Comparison of ENCODE assay signal across 10 mouse cellular contexts in the genomic region with DNA sequence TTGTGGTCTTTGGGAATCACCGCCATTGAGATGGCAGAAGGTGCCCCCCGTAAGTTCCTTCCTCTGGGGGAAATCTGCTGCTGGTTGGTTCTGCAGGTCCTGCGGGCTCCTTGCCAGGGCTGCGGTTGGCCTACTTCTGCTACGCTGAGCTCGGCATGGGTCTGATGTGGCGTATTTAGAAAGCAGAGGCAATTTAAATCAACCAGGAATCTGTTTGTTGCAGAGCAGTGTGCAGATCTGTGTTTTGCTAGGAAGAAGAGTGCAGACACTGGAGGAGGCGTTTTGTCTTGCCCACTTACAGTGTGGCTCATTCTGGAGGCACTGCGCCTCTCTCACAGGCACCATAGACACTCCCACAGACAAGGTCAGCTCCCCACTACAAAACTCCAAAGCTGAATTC.
DNase-seq lines count a peak whose midpoint lies in the region; ATAC-seq and TF ChIP-seq lines count a peak whose summit lies in the region.
"Had no signal": no experiment of that assay in that cellular context is flagged by ENCODE, and none has a peak within 500 bp of the region (broad histone marks: within the 10 kb centered on the region; RNA-seq: fewer than 3 reads in every experiment).

No protein-coding gene starts in this region.

- DNase-seq in intestine, embryonic 14.5 days (ENCODE audit: low spot score) = peak; percentile 40
- peak; percentile 39 for DNase-seq in T-cell, adult 2 months (ENCODE audit: low spot score)
- peak; percentile 55 to 63 for DNase-seq in cerebellum, postnatal 36 days
- no peak for DNase-seq in liver, postnatal 0 days
- DNase-seq in gastrocnemius, adult 2 months = no peak
- no peak for DNase-seq in heart, embryonic 10.5 days (ENCODE audit: low spot score)
- DNase-seq: liver, embryonic 13.5 days had no signal

- H3K4me3 ChIP-seq in intestine, embryonic 14.5 days (ENCODE audit: low read depth, low read length) = no peak overlapping the region
- H3K4me3 ChIP-seq in intestine, postnatal 0 days (ENCODE audit: low read depth, low read length) = no peak overlapping the region
- H3K4me3 ChIP-seq in olfactory bulb, adult 2 months (ENCODE audit: insufficient read depth, low read depth, low read length) = no peak overlapping the region
- no peak overlapping the region for H3K4me3 ChIP-seq in liver, postnatal 0 days (ENCODE audit: low read depth, low read length)
- H3K4me3 ChIP-seq in gastrocnemius, adult 2 months = no peak overlapping the region
- no peak overlapping the region for H3K4me3 ChIP-seq in heart, embryonic 10.5 days
- H3K4me3 ChIP-seq: intestine, embryonic 15.5 days; liver, embryonic 13.5 days had no signal

- H3K9me3 ChIP-seq in intestine, embryonic 14.5 days (ENCODE audit: control insufficient read depth, low read length) = no peaks in the 10 kb centered on the region
- no peaks in the 10 kb centered on the region for H3K9me3 ChIP-seq in intestine, postnatal 0 days (ENCODE audit: control insufficient read depth)
- no peaks in the 10 kb centered on the region for H3K9me3 ChIP-seq in liver, postnatal 0 days (ENCODE audit: low read length)
- H3K9me3 ChIP-seq in heart, embryonic 10.5 days = no peaks in the 10 kb centered on the region
- H3K9me3 ChIP-seq: intestine, embryonic 15.5 days; liver, embryonic 13.5 days had no signal

- no peak overlapping the region for H3K4me2 ChIP-seq in intestine, embryonic 14.5 days (ENCODE audit: low read length)
- H3K4me2 ChIP-seq in intestine, postnatal 0 days (replicated peaks; ENCODE audit: low read depth) = no peak overlapping the region
- no peak overlapping the region for H3K4me2 ChIP-seq in liver, postnatal 0 days (ENCODE audit: low read depth, low read length)
- H3K4me2 ChIP-seq: intestine, embryonic 15.5 days; liver, embryonic 13.5 days had no signal

- ATAC-seq in intestine, embryonic 14.5 days (replicated peaks; ENCODE audit: low FRiP score, low TSS enrichment, low read depth) = no peak
- ATAC-seq in intestine, postnatal 0 days = no peak
- no peak for ATAC-seq in liver, postnatal 0 days
- ATAC-seq: intestine, embryonic 15.5 days had no signal

- no peak overlapping the region for H3K27ac ChIP-seq in intestine, embryonic 14.5 days (ENCODE audit: low read depth)
- H3K27ac ChIP-seq in intestine, postnatal 0 days (ENCODE audit: low read depth, low read length) = no peak overlapping the region
- peak overlapping the region; percentile 66 for H3K27ac ChIP-seq in olfactory bulb, adult 2 months (ENCODE audit: insufficient read depth, low read depth, low read length)
- H3K27ac ChIP-seq in liver, postnatal 0 days (ENCODE audit: low read depth) = no peak overlapping the region
- no peak overlapping the region for H3K27ac ChIP-seq in gastrocnemius, adult 2 months
- no peak overlapping the region for H3K27ac ChIP-seq in heart, embryonic 10.5 days
- H3K27ac ChIP-seq: liver, embryonic 13.5 days had no signal

- no peaks in the 10 kb centered on the region for H3K27me3 ChIP-seq in intestine, embryonic 14.5 days (replicated peaks; ENCODE audit: control insufficient read depth, insufficient read depth, low read length)
- no peaks in the 10 kb centered on the region for H3K27me3 ChIP-seq in intestine, postnatal 0 days (replicated peaks; ENCODE audit: control insufficient read depth, insufficient read depth, low read length)
- no peaks in the 10 kb centered on the region for H3K27me3 ChIP-seq in liver, postnatal 0 days (ENCODE audit: insufficient read depth, low read length)
- no peaks in the 10 kb centered on the region; the same call in 1 of the 2 replicates for H3K27me3 ChIP-seq in heart, embryonic 10.5 days (ENCODE audit: insufficient read depth, poor library complexity, severe bottlenecking)
- H3K27me3 ChIP-seq: intestine, embryonic 15.5 days; liver, embryonic 13.5 days had no signal

- 71% methylated on average over 9 of the region's 9 CpGs for WGBS in intestine, embryonic 14.5 days
- WGBS in intestine, postnatal 0 days = 82% methylated on average over 9 of the region's 9 CpGs
- WGBS in olfactory bulb, adult 2 months = 21% methylated on average over 9 of the region's 9 CpGs
- 74% methylated on average over 9 of the region's 9 CpGs for WGBS in liver, postnatal 0 days (ENCODE audit: insufficient replicate concordance)
- 89% methylated on average over 9 of the region's 9 CpGs for WGBS in heart, embryonic 10.5 days

- TF ChIP-seq CTCF in intestine, postnatal 0 days (IDR thresholded peaks at IDR 0.05; ENCODE audit: low read depth) = no peak
- TF ChIP-seq CTCF in olfactory bulb, adult 2 months (IDR thresholded peaks at IDR 0.05; ENCODE audit: insufficient read depth, low read depth, low read length) = no peak
- TF ChIP-seq CTCF in liver, postnatal 0 days (IDR thresholded peaks at IDR 0.05; ENCODE audit: low read depth) = no peak
- no peak for TF ChIP-seq CTCF in gastrocnemius, adult 2 months (IDR thresholded peaks at IDR 0.05)

- H3K4me1 ChIP-seq in intestine, embryonic 14.5 days (replicated peaks; ENCODE audit: control insufficient read depth, insufficient read depth, low read length) = 0 out of 2 replicates have a peak, but pooled peaks cover 6% of the 10 kb centered on the region
- H3K4me1 ChIP-seq in intestine, postnatal 0 days (replicated peaks; ENCODE audit: control insufficient read depth, insufficient read depth, low read length) = no peaks in the 10 kb centered on the region
- H3K4me1 ChIP-seq in olfactory bulb, adult 2 months (ENCODE audit: control insufficient read depth, insufficient read depth, low read length) = peaks cover 37% of the 10 kb centered on the region
- no peaks in the 10 kb centered on the region for H3K4me1 ChIP-seq in liver, postnatal 0 days (ENCODE audit: insufficient read depth)
- H3K4me1 ChIP-seq in heart, embryonic 10.5 days = peaks cover 19% of the 10 kb centered on the region
- H3K4me1 ChIP-seq: intestine, embryonic 15.5 days; liver, embryonic 13.5 days had no signal

- intact Hi-C loops in gastrocnemius, adult 2 months (cut with DNase I) = no loop called here

- TF ChIP-seq EP300 in liver, postnatal 0 days (IDR thresholded peaks at IDR 0.05; ENCODE audit: low read depth) = no peak

- H3K36me3 ChIP-seq in intestine, embryonic 14.5 days (ENCODE audit: control insufficient read depth, insufficient read depth, low read length) = no peaks in the 10 kb centered on the region
- 0 out of 2 replicates have a peak, but pooled peaks cover 6% of the 10 kb centered on the region for H3K36me3 ChIP-seq in intestine, postnatal 0 days (ENCODE audit: control insufficient read depth, insufficient read depth)
- no peaks in the 10 kb centered on the region for H3K36me3 ChIP-seq in liver, postnatal 0 days (replicated peaks; ENCODE audit: insufficient read depth, low read length)
- no peaks in the 10 kb centered on the region for H3K36me3 ChIP-seq in heart, embryonic 10.5 days
- H3K36me3 ChIP-seq: intestine, embryonic 15.5 days; liver, embryonic 13.5 days had no signal

- no peak for TF ChIP-seq POLR2A in olfactory bulb, adult 2 months (IDR thresholded peaks at IDR 0.05; ENCODE audit: insufficient read depth, low read depth, low read length)

- H3K9ac ChIP-seq in intestine, embryonic 14.5 days (ENCODE audit: low read length) = no peak overlapping the region
- H3K9ac ChIP-seq in intestine, postnatal 0 days (ENCODE audit: low read depth, low read length) = no peak overlapping the region
- H3K9ac ChIP-seq in liver, postnatal 0 days (replicated peaks) = no peak overlapping the region
- H3K9ac ChIP-seq: intestine, embryonic 15.5 days; liver, embryonic 13.5 days had no signal

Comparison
In these comparisons a context has a peak if more than half of its experiments do, and no peak if none do; other contexts are left out.
1. DNase-seq: peak in intestine, embryonic 14.5 days (single experiment), T-cell, adult 2 months (single experiment) and cerebellum, postnatal 36 days (2 of 2); none in liver, postnatal 0 days (single experiment), gastrocnemius, adult 2 months (single experiment) and heart, embryonic 10.5 days (single experiment).